Mouse (Mus musculus) testis, adult 2 months (tissue): ENCODE data around the gene Meis1.

ENCODE experiments used
- CTCF ChIP-seq: fragments of 200-500 bp; IDR thresholded peaks from 2 replicates; pipeline ENCODE4 v1.5.1; 2012; ENCODE audit warnings: low read depth, mild to moderate bottlenecking, inconsistent platforms, low read length, moderate library complexity; ENCODE audit not compliant: control insufficient read depth, insufficient read depth, insufficient replicate concordance
- POLR2A ChIP-seq: fragments of 200-500 bp; IDR thresholded peaks from 2 replicates; pipeline ENCODE4 v1.6.1; 2012; ENCODE audit warnings: low read depth, mild to moderate bottlenecking, inconsistent platforms, low read length, moderate library complexity; ENCODE audit not compliant: control insufficient read depth

GRCm38 (mm10) chr11:18983294-18983693 is 35.5 kb downstream of the Meis1 start:
- TF ChIP-seq CTCF, result no peak
- TF ChIP-seq POLR2A, result no peak
